Mouse (Mus musculus) liver, adult 2 months (tissue): ENCODE results near the gene Prps1l1. TPM values are rescaled to one million over a fixed set of nuclear protein-coding genes. Genes with fewer than 3 reads are reported as not detected.

ENCODE experiments used
- DNase-seq: peaks from one replicate; pipeline ENCODE4 v3.0.0-alpha.2; 2011; ENCODE audit warnings: low read depth, low spot score; ENCODE audit errors: extremely low read depth
- H3K27ac ChIP-seq: fragments of 200-500 bp; replicated peaks from 2 replicates; pipeline ENCODE4 v1.5.1; 2012; ENCODE audit warnings: low read depth, mild to moderate bottlenecking, control low read depth, inconsistent platforms, low read length; ENCODE audit not compliant: insufficient read depth
- H3K27me3 ChIP-seq: fragments of 200-500 bp; 2 replicates; pipeline ENCODE4 v1.6.1; 2012; ENCODE audit warnings: mild to moderate bottlenecking, moderate library complexity, low read length, inconsistent platforms; ENCODE audit not compliant: control insufficient read depth, insufficient read depth
- H3K36me3 ChIP-seq: fragments of 200-500 bp; 2 replicates; pipeline ENCODE4 v1.6.1; 2012; ENCODE audit warnings: low read length, inconsistent platforms; ENCODE audit not compliant: control insufficient read depth, insufficient read depth
- H3K4me1 ChIP-seq: fragments of 200-500 bp; 2 replicates; pipeline ENCODE4 v1.6.1; 2011; ENCODE audit warnings: low read length; ENCODE audit not compliant: control insufficient read depth, insufficient read depth
- H3K4me3 ChIP-seq: fragments of 200-500 bp; 2 replicates; pipeline ENCODE4 v1.5.1; 2011; ENCODE audit warnings: low read depth, mild to moderate bottlenecking, control low read depth, low read length, moderate library complexity; ENCODE audit not compliant: insufficient read depth
- H3K79me2 ChIP-seq: fragments of 200-500 bp; 2 replicates; pipeline ENCODE4 v1.6.1; 2012; ENCODE audit warnings: inconsistent platforms, mild to moderate bottlenecking, low read length, moderate library complexity; ENCODE audit not compliant: control insufficient read depth, insufficient read depth
- H3K9ac ChIP-seq: fragments of 200-500 bp; 2 replicates; pipeline ENCODE4 v1.6.1; 2012; ENCODE audit warnings: low read depth, mild to moderate bottlenecking, control low read depth, inconsistent platforms, low read length
- CTCF ChIP-seq: fragments of 200-500 bp; IDR thresholded peaks from 2 replicates; pipeline ENCODE4 v1.5.1; 2011; ENCODE audit warnings: low read depth, low read length, control low read depth
- POLR2A ChIP-seq: fragments of 200-500 bp; IDR thresholded peaks from 2 replicates; pipeline ENCODE4 v1.6.1; 2011; ENCODE audit warnings: low read length, control low read depth; ENCODE audit not compliant: insufficient read depth; ENCODE audit errors: extremely low read depth
- WGBS: fragments of 180-500 bp; shearing (Covaris S2); methylation state at CpG from one replicate; pipeline ENCODE4 v1.1.7; 2018; 5-methylcytosine and 5-hydroxymethylcytosine counted together
- polyA plus RNA-seq: library from polyadenylated mRNA; depleted of rRNA; stranded (reverse); fragments of >200 nt; gene quantifications from 2 replicates; pipeline ENCODE4 v1.2.3, GENCODE M21; 2012
- total RNA-seq: library from RNA; depleted of rRNA; stranded (reverse); fragments of >200 nt; gene quantifications from 2 replicates; pipeline ENCODE4 v1.2.3, GENCODE M21; 2014

Gene Prps1l1
- total and polyA plus RNA-seq, 2 experiments = not detected

- Histone ChIP-seq H3K4me1 (no peaks in the 10 kb centered on the region), H3K27me3 (no peaks in the 10 kb centered on the region), H3K27ac (no peak overlapping the region), H3K36me3 (no peaks in the 10 kb centered on the region), H3K9ac (no peak overlapping the region), H3K79me2 (no peaks in the 10 kb centered on the region), H3K4me3 (no peak overlapping the region)
- WGBS = 95% methylated on average over 1 of the region's 1 CpGs
- no peak for DNase-seq
- no peak for TF ChIP-seq POLR2A
- TF ChIP-seq CTCF = no peak
Measured at GRCm38 (mm10) chr12:35007851-35008250, 23.3 kb downstream of the Prps1l1 start.

GRCm38 (mm10) chr12:35008340-35009137 is 24.0 kb downstream of the Prps1l1 start:
- no peak for TF ChIP-seq POLR2A
- DNase-seq = no peak
- no peak overlapping the region for H3K27ac ChIP-seq

GRCm38 (mm10) chr12:35011462-35011861 is 26.9 kb downstream of the Prps1l1 start:
- Histone ChIP-seq H3K9ac (no peak overlapping the region), H3K27ac (no peak overlapping the region), H3K79me2 (no peaks in the 10 kb centered on the region), H3K36me3 (no peaks in the 10 kb centered on the region), H3K27me3 (no peaks in the 10 kb centered on the region), H3K4me3 (no peak overlapping the region), H3K4me1 (no peaks in the 10 kb centered on the region)
- DNase-seq = no peak
- WGBS = 98% methylated on average over 1 of the region's 1 CpGs
- TF ChIP-seq POLR2A (no peak), CTCF (no peak)

More at GRCm38 (mm10) chr12:35008340-35009137, 24.0 kb downstream of the Prps1l1 start:
- H3K27me3 ChIP-seq = no peaks in the 10 kb centered on the region
- no peaks in the 10 kb centered on the region for H3K79me2 ChIP-seq
- no peaks in the 10 kb centered on the region for H3K36me3 ChIP-seq
- H3K9ac ChIP-seq = no peak overlapping the region
- 87% methylated on average over 11 of the region's 11 CpGs for WGBS
- no peaks in the 10 kb centered on the region for H3K4me1 ChIP-seq
- no peak overlapping the region for H3K4me3 ChIP-seq

GRCm38 (mm10) chr12:35013950-35014349 is 29.4 kb downstream of the Prps1l1 start:
- 87% methylated on average over 2 of the region's 2 CpGs for WGBS
- Histone ChIP-seq H3K27me3 (no peaks in the 10 kb centered on the region), H3K79me2 (no peaks in the 10 kb centered on the region), H3K4me3 (no peak overlapping the region), H3K9ac (no peak overlapping the region), H3K36me3 (no peaks in the 10 kb centered on the region), H3K4me1 (no peaks in the 10 kb centered on the region), H3K27ac (no peak overlapping the region)
- no peak for TF ChIP-seq POLR2A
- DNase-seq = no peak

GRCm38 (mm10) chr12:35016056-35016455 is 31.5 kb downstream of the Prps1l1 start:
- WGBS = 69% methylated on average over 3 of the region's 3 CpGs
- no peak overlapping the region for H3K4me3 ChIP-seq
- H3K27me3 ChIP-seq = no peaks in the 10 kb centered on the region

More at GRCm38 (mm10) chr12:35016056-35016455, 31.5 kb downstream of the Prps1l1 start:
- no peaks in the 10 kb centered on the region for H3K4me1 ChIP-seq
- no peaks in the 10 kb centered on the region for H3K79me2 ChIP-seq
- H3K36me3 ChIP-seq = no peaks in the 10 kb centered on the region
- no peak overlapping the region for H3K9ac ChIP-seq
- peak; percentile 26 for DNase-seq
- no peak for TF ChIP-seq CTCF
- no peak for TF ChIP-seq POLR2A
- no peak overlapping the region for H3K27ac ChIP-seq
